Mouse (Mus musculus) CH12.LX (cell line): ENCODE results near the gene Olfr1181. TPM values are rescaled to one million over a fixed set of nuclear protein-coding genes. Genes with fewer than 3 reads are reported as not detected.
"Not testable (repeated sequence)": the region's sequence is repeated elsewhere in the genome, so short reads cannot be mapped to it uniquely, and the experiment has no call there.

Experiments used
- DNase-seq: peaks from one replicate; pipeline ENCODE4 v3.0.0-alpha.2; 2013; ENCODE audit errors: extremely low read depth
- H3K27ac ChIP-seq: 2 replicates; pipeline ENCODE4 v1.5.1; 2012; ENCODE audit warnings: low read depth, mild to moderate bottlenecking, control low read depth, moderate library complexity; ENCODE audit not compliant: insufficient read depth
- H3K27me3 ChIP-seq: replicated peaks from 2 replicates; pipeline ENCODE3; 2012; ENCODE audit warnings: inconsistent platforms
- H3K36me3 ChIP-seq, 2 experiments: replicated peaks in 1 of 2; 2 replicates each; pipeline versions ENCODE3 to v1.6.1; 2012; ENCODE audit warnings: inconsistent platforms in 1 of 2, low read length in 1 of 2, mild to moderate bottlenecking in 1 of 2, mixed read lengths in 1 of 2, moderate library complexity in 1 of 2; ENCODE audit not compliant: control insufficient read depth in 1 of 2, insufficient read depth in 1 of 2
- H3K4me1 ChIP-seq, 2 experiments: 2 replicates each; pipeline ENCODE4 v1.6.1; 2012; ENCODE audit warnings: inconsistent platforms in 1 of 2, moderate library complexity in 1 of 2; ENCODE audit not compliant: insufficient read depth in 2 of 2, control insufficient read depth in 1 of 2
- H3K4me2 ChIP-seq: 2 replicates; pipeline ENCODE4 v1.6.1; 2012; ENCODE audit warnings: low read depth, mild to moderate bottlenecking, control low read depth; ENCODE audit not compliant: poor library complexity, insufficient read depth, severe bottlenecking
- H3K4me3 ChIP-seq, 3 experiments: fragments of 150-350 bp in 1 of 3; sonication (generic) in 1 of 3; replicated peaks in 1 of 3; 2 replicates each; pipeline versions ENCODE3 to v1.5.1; 2011 to 2012; ENCODE audit warnings: low read depth in 2 of 3, low read length in 2 of 3, mild to moderate bottlenecking in 2 of 3, moderate library complexity in 2 of 3, control low read depth in 1 of 3, improper control_type of control experiment in 1 of 3, inconsistent platforms in 1 of 3, mixed read lengths in 1 of 3; ENCODE audit not compliant: poor library complexity in 1 of 3
- H3K79me2 ChIP-seq: replicated peaks from 2 replicates; pipeline ENCODE4 v1.6.1; 2012; ENCODE audit warnings: mild to moderate bottlenecking, moderate library complexity; ENCODE audit not compliant: control insufficient read depth, poor library complexity, insufficient read depth, severe bottlenecking; ENCODE audit errors: extremely low read depth
- H3K9ac ChIP-seq: 2 replicates; pipeline ENCODE4 v1.6.1; 2012; ENCODE audit warnings: low read depth, mild to moderate bottlenecking, control low read depth, moderate library complexity; ENCODE audit not compliant: insufficient read depth
- H3K9me3 ChIP-seq: replicated peaks from 2 replicates; pipeline ENCODE3; 2012; ENCODE audit warnings: low read length, inconsistent platforms, mixed read lengths
- CHD2 ChIP-seq: IDR thresholded peaks from 2 replicates; pipeline ENCODE4 v1.6.1; 2011; ENCODE audit warnings: low read length, improper control_type of control experiment
- CTCF ChIP-seq, 2 experiments: IDR thresholded peaks in 1 of 2; conservative IDR thresholded peaks in 1 of 2; 2 replicates each; pipeline ENCODE4 v1.5.1; 2011 to 2012; ENCODE audit warnings: low read depth in 2 of 2, low read length in 2 of 2, improper control_type of control experiment in 1 of 2, inconsistent platforms in 1 of 2, mild to moderate bottlenecking in 1 of 2, moderate library complexity in 1 of 2
- ELF1 ChIP-seq: IDR thresholded peaks from 2 replicates; pipeline ENCODE4 v1.6.1; 2014; ENCODE audit warnings: low read depth, mild to moderate bottlenecking, inconsistent platforms, low read length, improper control_type of control experiment
- EP300 ChIP-seq: IDR thresholded peaks from 2 replicates; pipeline ENCODE4 v1.6.1; 2011; ENCODE audit warnings: low read length, improper control_type of control experiment
- IRF4 ChIP-seq: IDR thresholded peaks from 2 replicates; pipeline ENCODE4 v1.6.1; 2014; ENCODE audit warnings: low read depth, mild to moderate bottlenecking, inconsistent platforms, low read length, improper control_type of control experiment
- JUN ChIP-seq: IDR thresholded peaks from 2 replicates; pipeline ENCODE4 v1.6.1; 2011; ENCODE audit warnings: low read depth, mild to moderate bottlenecking, low read length, improper control_type of control experiment, moderate library complexity; ENCODE audit not compliant: insufficient read depth
- JUND ChIP-seq: conservative IDR thresholded peaks from 2 replicates; pipeline ENCODE4 v1.6.1; 2011; ENCODE audit warnings: low read depth, low read length, improper control_type of control experiment
- KAT2A ChIP-seq: IDR thresholded peaks from 2 replicates; pipeline ENCODE4 v1.6.1; 2012; ENCODE audit warnings: low read length, improper control_type of control experiment, inconsistent platforms; ENCODE audit not compliant: insufficient replicate concordance
- MAZ ChIP-seq: IDR thresholded peaks from 2 replicates; pipeline ENCODE4 v1.6.1; 2012; ENCODE audit warnings: low read depth, mild to moderate bottlenecking, inconsistent platforms, low read length, improper control_type of control experiment, moderate library complexity
- NELFE ChIP-seq: IDR thresholded peaks from 2 replicates; pipeline ENCODE4 v1.6.1; 2011; ENCODE audit warnings: low read depth, low read length, improper control_type of control experiment
- NRF1 ChIP-seq: IDR thresholded peaks from 2 replicates; pipeline ENCODE4 v1.6.1; 2014; ENCODE audit warnings: low read depth, mild to moderate bottlenecking, inconsistent platforms, low read length, improper control_type of control experiment, moderate library complexity
- PAX5 ChIP-seq: IDR thresholded peaks from 2 replicates; pipeline ENCODE4 v1.6.1; 2012; ENCODE audit warnings: low read length, inconsistent platforms, mixed read lengths
- POLR2A ChIP-seq: IDR thresholded peaks from 2 replicates; pipeline ENCODE4 v1.6.1; 2011; ENCODE audit warnings: low read depth, mild to moderate bottlenecking, improper control_type of control experiment, low read length
- POLR2AphosphoS2 ChIP-seq: IDR thresholded peaks from 2 replicates; pipeline ENCODE4 v1.6.1; 2011; ENCODE audit warnings: low read depth, low read length, improper control_type of control experiment
- RCOR1 ChIP-seq: conservative IDR thresholded peaks from 2 replicates; pipeline ENCODE4 v1.6.1; 2012; ENCODE audit warnings: low read depth, mild to moderate bottlenecking, inconsistent platforms, low read length, improper control_type of control experiment
- TCF12 ChIP-seq: IDR thresholded peaks from 2 replicates; pipeline ENCODE4 v1.6.1; 2014; ENCODE audit warnings: low read depth, mild to moderate bottlenecking, inconsistent platforms, low read length, improper control_type of control experiment
- USF1 ChIP-seq: IDR thresholded peaks from 2 replicates; pipeline ENCODE4 v1.6.1; 2014; ENCODE audit warnings: low read depth, mild to moderate bottlenecking, inconsistent platforms, low read length, improper control_type of control experiment
- USF2 ChIP-seq: conservative IDR thresholded peaks from 2 replicates; pipeline ENCODE4 v1.6.1; 2011; ENCODE audit warnings: low read depth, low read length, improper control_type of control experiment
- ZKSCAN1 ChIP-seq: IDR thresholded peaks from 2 replicates; pipeline ENCODE4 v1.6.1; 2012; ENCODE audit warnings: low read depth, inconsistent platforms, low read length, improper control_type of control experiment, borderline replicate concordance
- ZMIZ1 ChIP-seq: IDR thresholded peaks from 2 replicates; pipeline ENCODE4 v1.6.1; 2012; ENCODE audit warnings: low read depth, mild to moderate bottlenecking, inconsistent platforms, low read length, improper control_type of control experiment
- ZNF384 ChIP-seq: IDR thresholded peaks from 2 replicates; pipeline ENCODE4 v1.6.1; 2012; ENCODE audit warnings: low read depth, low read length, improper control_type of control experiment, inconsistent platforms
- dilution Hi-C: fragments of 300-500 bp; cut with MboI; formaldehyde crosslinking; loops from 2 replicates; pipeline ENCODE4 v1.14.3; 2020; ENCODE audit warnings: low sequenced_read_pairs; ENCODE audit not compliant: extremely low pct_unique_long_range_greater_than_20kb, extremely low pct_ligation_motif_present
- in situ Hi-C: fragments of 300-500 bp; cut with MboI; formaldehyde crosslinking; loops from 3 replicates; pipeline ENCODE4 v1.14.3; 2019; ENCODE audit warnings: low sequenced_read_pairs, low pct_ligation_motif_present, low pct_unique_long_range_greater_than_20kb, mixed read lengths
- polyA plus RNA-seq: library from polyadenylated mRNA; unstranded; fragments of >175 nt; gene quantifications from 2 replicates; pipeline ENCODE4 v1.2.1, GENCODE M21; 2012; ENCODE audit warnings: low read depth; ENCODE audit not compliant: insufficient read length
- total RNA-seq, 2 experiments: library from RNA; depleted of rRNA; stranded (reverse); fragments of 300-350 nt in 1 of 2; fragments of >200 nt in 1 of 2; gene quantifications; 2 replicates each; pipeline ENCODE4 v1.2.3; 2012 to 2014

Gene Olfr1181
- total RNA-seq (2012; rRNA removed) (not detected in 2 replicates), total RNA-seq (2014; rRNA removed) (not detected in 2 replicates), polyA plus RNA-seq (not detected in 2 replicates)

DNA sequence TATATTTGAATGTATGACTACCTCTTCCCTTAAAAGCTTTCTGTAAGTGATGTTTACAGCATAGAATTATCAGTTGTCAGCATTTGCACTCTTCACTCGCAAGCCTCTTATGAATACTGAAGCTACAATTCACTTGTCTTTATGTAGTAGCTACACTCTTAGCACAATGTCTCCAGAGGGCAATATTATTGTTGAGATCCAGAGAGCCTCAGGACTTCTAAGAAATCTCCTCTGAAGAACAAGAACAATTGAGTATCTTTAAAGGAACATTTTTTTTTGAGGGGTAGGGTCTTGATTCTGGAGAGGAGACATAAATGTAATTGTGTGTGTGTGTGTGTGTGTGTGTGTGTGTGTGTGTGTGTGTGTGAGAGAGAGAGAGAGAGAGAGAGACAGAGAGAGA is at the start of gene Olfr1181:
Gene Olfr1181, minus strand, starts transcription at position 101 of the 400 bp plus-strand sequence.
- Histone ChIP-seq H3K4me1 (no peaks in the 10 kb centered on the region), H3K27ac (no peak within 1 kb of the TSS), H3K4me2 (no peak within 1 kb of the TSS), H3K4me3 (no peak within 1 kb of the TSS), H3K27me3 (no peaks in the 10 kb centered on the region), H3K9me3 (peaks cover 4% of the 10 kb centered on the region), H3K79me2 (no peaks in the 10 kb centered on the region), H3K9ac (no peak within 1 kb of the TSS), H3K36me3 (no peaks in the 10 kb centered on the region)
- dilution Hi-C loops = no loop called here
- in situ Hi-C loops = no loop called here
- no peak for DNase-seq
- no peak for TF ChIP-seq RCOR1
- no peak for TF ChIP-seq JUN
- no peak for TF ChIP-seq ZNF384
- TF ChIP-seq USF2 = no peak
- no peak for TF ChIP-seq IRF4
- TF ChIP-seq EP300 = no peak
- no peak for TF ChIP-seq USF1
- no peak for TF ChIP-seq KAT2A
- TF ChIP-seq ZKSCAN1 = no peak
- no peak for TF ChIP-seq JUND

- H3K4me3 ChIP-seq, dilution Hi-C loops, H3K9ac ChIP-seq, in situ Hi-C loops, H3K27me3 ChIP-seq, H3K27ac ChIP-seq, DNase-seq, H3K4me1 ChIP-seq, H3K4me2 ChIP-seq, H3K36me3 ChIP-seq, H3K79me2 ChIP-seq: not testable (repeated sequence)
- peaks cover 13% of the 10 kb centered on the region for H3K9me3 ChIP-seq
These were observed 28.6 kb upstream of the Olfr1181 start, which contains the start of gene Olfr1183 for GRCm38 (mm10) chr2:88454567-88454966. Gene Olfr1183 (plus strand): TSS chr2:88454867.

- H3K4me1 ChIP-seq = no peaks in the 10 kb centered on the region
- no peaks in the 10 kb centered on the region for H3K79me2 ChIP-seq
- dilution Hi-C loops (no loop called here), in situ Hi-C loops (no loop called here)
- no peaks in the 10 kb centered on the region for H3K27me3 ChIP-seq
- no peak within 1 kb of the TSS for H3K9ac ChIP-seq
- H3K36me3 ChIP-seq = no peaks in the 10 kb centered on the region
- no peak within 1 kb of the TSS for H3K4me3 ChIP-seq
- DNase-seq = no peak
- TF ChIP-seq NELFE = no peak
- TF ChIP-seq KAT2A = no peak
- TF ChIP-seq NRF1 = no peak
- TF ChIP-seq ZNF384 = no peak
- no peak for TF ChIP-seq POLR2AphosphoS2
- no peak for TF ChIP-seq PAX5
- no peak for TF ChIP-seq POLR2A
- TF ChIP-seq TCF12 = no peak
- no peak for TF ChIP-seq ZMIZ1
- no peak for TF ChIP-seq ELF1
- TF ChIP-seq CTCF (conservative IDR thresholded peaks at IDR 0.05 in 1 of 2, IDR thresholded peaks at IDR 0.05 in 1 of 2; ENCODE audit: low read depth in 2 of 2, low read length in 2 of 2) = no peak
- no peak for TF ChIP-seq CHD2
- no peak for TF ChIP-seq EP300
- TF ChIP-seq MAZ = no peak
- no peak for TF ChIP-seq IRF4
- TF ChIP-seq ZKSCAN1 = no peak
- H3K9me3 ChIP-seq = peaks cover 2% of the 10 kb centered on the region
- H3K27ac ChIP-seq = no peak within 1 kb of the TSS
- H3K4me2 ChIP-seq = no peak within 1 kb of the TSS
These were observed 23.1 kb upstream of the Olfr1181 start, which contains the start of gene Gm13757 for GRCm38 (mm10) chr2:88449031-88449430. Gene Gm13757 (minus strand): TSS chr2:88449131.
